Mouse (Mus musculus): ENCODE results near the gene Vps37c.

DNA sequence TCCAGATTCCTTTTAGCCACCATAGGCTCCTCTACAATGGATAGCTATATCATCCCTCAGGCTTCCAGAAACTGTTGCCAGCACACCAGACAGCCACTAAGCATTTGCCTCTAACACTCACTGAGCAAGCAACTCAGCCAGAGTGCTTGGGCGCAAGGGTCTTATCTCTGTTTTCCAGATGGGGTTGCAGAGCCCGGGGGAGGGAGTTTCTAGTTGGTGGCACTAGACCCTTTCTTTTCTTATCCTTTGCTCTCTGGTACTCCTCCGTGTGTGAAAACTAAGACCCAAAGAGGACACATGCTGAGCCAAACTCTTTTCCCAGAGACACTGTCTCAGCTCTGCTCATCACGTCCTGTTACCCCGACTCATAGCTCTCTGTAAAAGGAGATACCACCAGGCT, 27.2 kb upstream of the Vps37c start:
- no peak for TF ChIP-seq POLR2A (IDR thresholded peaks at IDR 0.05; ENCODE audit: borderline replicate concordance, control insufficient read depth, low read depth, low read length)
- no peak for TF ChIP-seq CTCF (IDR thresholded peaks at IDR 0.05; ENCODE audit: control insufficient read depth, insufficient read depth, low read length)

Data from bone marrow, adult 2 months (tissue).